Mouse (Mus musculus) hindbrain, postnatal 0 days (tissue): ENCODE data around the gene Btnl4. TPM values are rescaled to one million over a fixed set of nuclear protein-coding genes. Genes with fewer than 3 reads are reported as not detected.
"Not testable (repeated sequence)": the region's sequence is repeated elsewhere in the genome, so short reads cannot be mapped to it uniquely, and the experiment has no call there.

ENCODE experiments used
- ATAC-seq: fragments of 200-750 bp; cut with Nextera tagmentation; 2 replicates; pipeline ENCODE4 v1.8.0; 2017; ENCODE audit warnings: mild to moderate bottlenecking, moderate TSS enrichment, moderate library complexity
- DNase-seq: peaks from one replicate; pipeline ENCODE4 v3.0.0-alpha.2; 2015; ENCODE audit warnings: low spot score
- H3K27ac ChIP-seq: fragments of 300-500 bp; sonication (generic); 2 replicates; pipeline ENCODE4 v1.5.1; 2014; ENCODE audit warnings: mild to moderate bottlenecking
- H3K27me3 ChIP-seq: fragments of 300-500 bp; sonication (generic); 2 replicates; pipeline ENCODE4 v1.6.1; 2014; ENCODE audit warnings: low read length, mixed read lengths; ENCODE audit not compliant: insufficient read depth
- H3K36me3 ChIP-seq: fragments of 300-500 bp; sonication (generic); 2 replicates; pipeline ENCODE4 v1.6.1; 2014; ENCODE audit warnings: low read length, mixed read lengths; ENCODE audit not compliant: insufficient read depth
- H3K4me1 ChIP-seq: fragments of 300-500 bp; sonication (generic); 2 replicates; pipeline ENCODE4 v1.6.1; 2014; ENCODE audit warnings: antibody characterized with exemption, low read length, mixed read lengths; ENCODE audit not compliant: insufficient read depth
- H3K4me2 ChIP-seq: fragments of 300-500 bp; sonication (generic); 2 replicates; pipeline ENCODE4 v1.6.1; 2014; ENCODE audit warnings: low read depth, mild to moderate bottlenecking, low read length, moderate library complexity, mixed read lengths
- H3K4me3 ChIP-seq: fragments of 300-500 bp; sonication (generic); 2 replicates; pipeline ENCODE4 v1.5.1; 2014; ENCODE audit warnings: low read length
- H3K9ac ChIP-seq: fragments of 300-500 bp; sonication (generic); replicated peaks from 2 replicates; pipeline ENCODE4 v1.6.1; 2014; ENCODE audit warnings: mild to moderate bottlenecking, low read length, moderate library complexity, mixed read lengths
- H3K9me3 ChIP-seq: fragments of 300-500 bp; sonication (generic); 2 replicates; pipeline ENCODE4 v1.6.1; 2016; ENCODE audit warnings: low read length, mixed read lengths
- CTCF ChIP-seq: IDR thresholded peaks from 2 replicates; pipeline ENCODE4 v1.5.1; 2016; ENCODE audit warnings: antibody characterized with exemption, control low read depth, low read depth
- WGBS: fragments of 180-500 bp; shearing (Covaris S2); extraction: QIAGEN DNeasy Blood & Tissue Kit; methylation state at CpG from one replicate; pipeline ENCODE4 v1.1.7; 2014; 5-methylcytosine and 5-hydroxymethylcytosine counted together
- polyA plus RNA-seq: library from polyadenylated mRNA; unstranded; fragments of >200 nt; fragmentation: Nextera tagmentation; extraction: Ambion mirVana; gene quantifications from 2 replicates; pipeline ENCODE4 v1.2.1, GENCODE M21; 2015
- total RNA-seq: library from RNA; depleted of rRNA; stranded (reverse); fragments of >200 nt; gene quantifications from 2 replicates; pipeline ENCODE4 v1.2.3, GENCODE M21; 2014

The Btnl4 gene
- total and polyA plus RNA-seq, 2 experiments from 2014 or later = not detected

GRCm38 (mm10) chr17:34470491-34470890 lies 6.6 kb downstream of the Btnl4 start:
- DNase-seq = no peak
- Histone ChIP-seq H3K27me3 (no peaks in the 10 kb centered on the region), H3K36me3 (no peaks in the 10 kb centered on the region), H3K4me2 (no peak overlapping the region), H3K4me3 (no peak overlapping the region), H3K9me3 (no peaks in the 10 kb centered on the region), H3K27ac (no peak overlapping the region), H3K9ac (no peak overlapping the region), H3K4me1 (no peaks in the 10 kb centered on the region)
- ATAC-seq = no peak
- TF ChIP-seq CTCF = no peak
- WGBS = 95% methylated on average over 2 of the region's 2 CpGs

- not testable (repeated sequence) for H3K36me3 ChIP-seq, H3K27me3 ChIP-seq, H3K4me1 ChIP-seq, H3K4me2 ChIP-seq, H3K9me3 ChIP-seq, H3K4me3 ChIP-seq, H3K27ac ChIP-seq, ATAC-seq, DNase-seq, H3K9ac ChIP-seq
Measured at GRCm38 (mm10) chr17:34465906-34466305, 11.2 kb downstream of the Btnl4 start.

- Histone ChIP-seq H3K27ac (no peak overlapping the region), H3K4me2 (no peak overlapping the region), H3K9me3 (no peaks in the 10 kb centered on the region), H3K4me3 (no peak overlapping the region), H3K27me3 (no peaks in the 10 kb centered on the region), H3K36me3 (no peaks in the 10 kb centered on the region), H3K4me1 (no peaks in the 10 kb centered on the region), H3K9ac (no peak overlapping the region)
- 88% methylated on average over 3 of the region's 3 CpGs for WGBS
- ATAC-seq = no peak
- no peak for TF ChIP-seq CTCF
- no peak for DNase-seq
Measured at GRCm38 (mm10) chr17:34459255-34459654, 17.9 kb downstream of the Btnl4 start.

GRCm38 (mm10) chr17:34457668-34458067 lies 19.4 kb downstream of the Btnl4 start:
- WGBS = 84% methylated on average over 4 of the region's 4 CpGs
- DNase-seq = no peak
- H3K36me3 ChIP-seq = no peaks in the 10 kb centered on the region

GRCm38 (mm10) chr17:34448473-34449041 lies 28.6 kb downstream of the Btnl4 start:
- TF ChIP-seq CTCF = no peak
- DNase-seq = no peak
- Histone ChIP-seq H3K4me1 (no peaks in the 10 kb centered on the region), H3K36me3 (no peaks in the 10 kb centered on the region), H3K9ac (no peak overlapping the region), H3K4me2 (no peak overlapping the region), H3K4me3 (no peak overlapping the region), H3K9me3 (no peaks in the 10 kb centered on the region), H3K27ac (no peak overlapping the region), H3K27me3 (no peaks in the 10 kb centered on the region)
- 71% methylated on average over 6 of the region's 6 CpGs for WGBS
- no peak for ATAC-seq

More at GRCm38 (mm10) chr17:34457668-34458067, 19.4 kb downstream of the Btnl4 start:
- Histone ChIP-seq H3K9me3 (no peaks in the 10 kb centered on the region), H3K4me1 (no peaks in the 10 kb centered on the region), H3K27me3 (no peaks in the 10 kb centered on the region), H3K27ac (no peak overlapping the region), H3K4me3 (no peak overlapping the region), H3K9ac (no peak overlapping the region), H3K4me2 (no peak overlapping the region)
- ATAC-seq = no peak
- no peak for TF ChIP-seq CTCF

- DNase-seq (no peak), ATAC-seq (no peak)
- 88% methylated on average over 7 of the region's 7 CpGs for WGBS
- Histone ChIP-seq H3K4me3 (no peak overlapping the region), H3K27ac (no peak overlapping the region), H3K9me3 (no peaks in the 10 kb centered on the region), H3K4me1 (no peaks in the 10 kb centered on the region), H3K4me2 (no peak overlapping the region), H3K27me3 (no peaks in the 10 kb centered on the region), H3K9ac (no peak overlapping the region), H3K36me3 (no peaks in the 10 kb centered on the region)
- no peak for TF ChIP-seq CTCF
Measured at GRCm38 (mm10) chr17:34441990-34442389, 35.1 kb downstream of the Btnl4 start.

GRCm38 (mm10) chr17:34439795-34440194 lies 37.3 kb downstream of the Btnl4 start:
- Histone ChIP-seq H3K4me3 (no peak overlapping the region), H3K4me2 (no peak overlapping the region), H3K4me1 (no peaks in the 10 kb centered on the region), H3K36me3 (no peaks in the 10 kb centered on the region), H3K27me3 (no peaks in the 10 kb centered on the region), H3K27ac (no peak overlapping the region), H3K9ac (no peak overlapping the region), H3K9me3 (no peaks in the 10 kb centered on the region)
- 45% methylated on average over 3 of the region's 3 CpGs for WGBS
- DNase-seq (peak; percentile 55), ATAC-seq (0 out of 2 replicates have a peak, but pooled peaks have one; percentile 43)
- peak; percentile 76 for TF ChIP-seq CTCF
